ENCODE assay signal across 21 mouse cellular contexts in genomic region chr5:142406937-142407336, GRCm38 (mm10).
"Had no signal": no experiment of that assay in that cellular context is flagged by ENCODE, and none has a peak within 500 bp of the region (broad histone marks: within the 10 kb centered on the region; RNA-seq: fewer than 3 reads in every experiment).

No protein-coding gene starts in this region.

- H3K9ac ChIP-seq: limb, embryonic 13.5 days; liver, embryonic 12.5 days; liver, embryonic 15.5 days; lung, embryonic 15.5 days; midbrain, embryonic 12.5 days; midbrain, embryonic 15.5 days; neural tube, embryonic 12.5 days; neural tube, embryonic 15.5 days had no signal

- DNase-seq: layer of hippocampus, adult 9-11 months; liver; lung, adult 18-20 months; lung, postnatal 14 days; right cerebral cortex, adult 18-20 months; right cerebral cortex, postnatal 14 days; right cerebral cortex, postnatal 4 days; thymus, adult 18-20 months; thymus, postnatal 36 days had no signal

- H3K9me3 ChIP-seq: limb, embryonic 10.5 days; limb, embryonic 13.5 days; liver, embryonic 12.5 days; liver, embryonic 15.5 days; lung, embryonic 15.5 days; midbrain, embryonic 12.5 days; midbrain, embryonic 15.5 days; neural tube, embryonic 12.5 days; neural tube, embryonic 15.5 days had no signal

- ATAC-seq: inflammation-experienced regulatory T-cells, adult 6 months; intestine, embryonic 16.5 days; liver, embryonic 12.5 days; midbrain, embryonic 15.5 days had no signal

- H3K4me3 ChIP-seq: limb, embryonic 10.5 days; limb, embryonic 13.5 days; liver, embryonic 12.5 days; liver, embryonic 15.5 days; lung, embryonic 15.5 days; midbrain, embryonic 12.5 days; midbrain, embryonic 15.5 days; neural tube, embryonic 12.5 days; neural tube, embryonic 15.5 days had no signal

- H3K27me3 ChIP-seq: limb, embryonic 13.5 days; liver, embryonic 12.5 days; liver, embryonic 15.5 days; lung, embryonic 15.5 days; midbrain, embryonic 12.5 days; midbrain, embryonic 15.5 days; neural tube, embryonic 12.5 days; neural tube, embryonic 15.5 days had no signal

- H3K36me3 ChIP-seq: lung, embryonic 15.5 days; neural tube, embryonic 15.5 days had no signal

- H3K27ac ChIP-seq: limb, embryonic 10.5 days; limb, embryonic 13.5 days; liver, embryonic 12.5 days; liver, embryonic 15.5 days; lung, embryonic 15.5 days; macrophage; midbrain, embryonic 12.5 days; midbrain, embryonic 15.5 days; neural tube, embryonic 12.5 days; neural tube, embryonic 15.5 days had no signal

- H3K4me2 ChIP-seq: limb, embryonic 13.5 days; liver, embryonic 12.5 days; liver, embryonic 15.5 days; lung, embryonic 15.5 days; midbrain, embryonic 12.5 days; midbrain, embryonic 15.5 days; neural tube, embryonic 12.5 days; neural tube, embryonic 15.5 days had no signal
